Mouse (Mus musculus): ENCODE measurements around the gene Syn3.

Gene Syn3

DNA sequence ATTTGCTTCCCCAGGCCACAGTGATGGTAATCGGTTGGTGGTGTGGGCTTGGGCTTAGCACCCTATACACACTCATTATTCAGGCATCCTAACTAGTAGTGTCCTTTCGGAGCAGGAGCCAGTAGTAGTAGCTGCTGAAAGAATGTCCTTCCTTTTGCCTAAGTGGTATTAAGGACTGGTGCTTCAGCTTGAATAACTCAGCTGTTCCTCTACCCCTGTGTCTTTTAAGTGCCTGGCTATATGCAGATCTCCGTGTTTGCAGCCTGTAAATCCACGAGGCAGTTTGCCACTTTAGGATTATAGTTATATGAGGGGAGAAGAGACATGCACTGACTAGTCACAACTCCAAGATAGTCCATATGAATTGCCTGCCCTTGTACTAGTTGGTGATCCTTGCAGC, 159.6 kb downstream of the Syn3 start:
- no peak for DNase-seq (ENCODE audit: low spot score)

DNA sequence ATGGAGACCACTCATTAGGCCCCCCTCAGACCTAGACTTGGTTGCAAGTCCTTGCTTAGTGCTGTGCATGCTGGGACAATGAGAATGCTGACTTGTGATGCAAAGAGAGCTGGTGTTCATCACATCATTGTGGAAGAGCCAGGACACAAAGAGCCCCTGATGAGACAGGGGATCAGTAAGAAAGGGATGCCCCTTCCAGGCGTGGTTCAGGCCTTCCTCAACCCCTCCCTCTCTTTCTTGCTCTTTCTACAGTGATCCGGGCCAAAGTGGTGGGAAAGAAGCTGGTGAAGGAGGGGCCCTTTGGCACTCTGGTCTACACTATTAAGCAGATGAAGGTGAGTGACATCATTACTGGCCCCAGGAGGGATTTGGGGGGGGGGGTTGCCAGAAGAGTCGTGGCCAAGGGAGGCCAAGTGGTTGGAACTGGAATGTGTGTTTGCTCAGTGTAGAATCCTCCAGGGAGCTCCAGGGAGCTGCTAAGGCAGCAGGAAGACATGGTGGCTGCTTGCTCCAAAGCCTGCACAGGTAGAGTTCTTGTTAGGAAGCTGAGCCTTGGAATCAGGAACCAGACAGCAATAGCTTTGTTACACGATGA, 160.5 kb downstream of the Syn3 start:
- DNase-seq (ENCODE audit: low spot score) = no peak

DNA sequence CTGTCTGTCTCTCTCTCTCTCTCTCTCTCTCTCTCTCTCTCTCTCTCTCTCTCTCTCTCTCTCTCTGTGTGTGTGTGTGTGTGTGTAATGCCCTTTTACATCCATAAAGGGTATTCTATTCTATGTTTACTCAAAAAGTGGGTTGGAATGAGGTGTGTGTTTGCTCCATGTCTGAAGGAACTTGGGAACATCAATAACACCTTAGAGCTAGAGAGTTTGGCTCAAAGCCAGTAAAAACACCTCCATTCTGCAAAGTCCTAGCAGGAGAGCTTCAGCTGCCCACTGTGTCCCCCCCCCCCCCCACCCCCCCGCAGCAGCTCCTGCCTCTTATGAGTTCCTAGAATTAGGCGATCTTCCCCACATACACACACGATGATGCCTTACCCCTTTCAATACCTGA, 161.5 kb downstream of the Syn3 start:
- no peak for DNase-seq (ENCODE audit: low spot score)

DNA sequence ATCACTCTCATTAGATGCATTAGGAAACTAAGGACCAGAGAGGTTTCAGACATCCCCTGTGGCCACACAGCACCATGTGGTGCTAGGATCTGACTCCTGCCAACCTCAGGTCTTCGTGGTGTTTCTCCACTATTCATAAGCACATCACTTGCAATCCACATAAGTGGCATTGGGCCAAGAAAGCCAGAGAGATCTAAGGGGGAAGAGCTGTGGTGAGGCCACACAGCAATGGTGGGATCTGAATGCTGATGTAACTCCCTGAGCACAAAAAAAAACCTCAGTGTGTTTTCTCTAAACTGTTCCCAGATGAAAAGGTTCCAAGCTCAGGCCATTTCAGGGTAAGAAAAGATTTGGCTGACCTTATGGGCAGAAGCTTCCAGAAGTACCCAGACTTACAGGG, 162.2 kb downstream of the Syn3 start:
- DNase-seq (ENCODE audit: low spot score) = no peak

DNA sequence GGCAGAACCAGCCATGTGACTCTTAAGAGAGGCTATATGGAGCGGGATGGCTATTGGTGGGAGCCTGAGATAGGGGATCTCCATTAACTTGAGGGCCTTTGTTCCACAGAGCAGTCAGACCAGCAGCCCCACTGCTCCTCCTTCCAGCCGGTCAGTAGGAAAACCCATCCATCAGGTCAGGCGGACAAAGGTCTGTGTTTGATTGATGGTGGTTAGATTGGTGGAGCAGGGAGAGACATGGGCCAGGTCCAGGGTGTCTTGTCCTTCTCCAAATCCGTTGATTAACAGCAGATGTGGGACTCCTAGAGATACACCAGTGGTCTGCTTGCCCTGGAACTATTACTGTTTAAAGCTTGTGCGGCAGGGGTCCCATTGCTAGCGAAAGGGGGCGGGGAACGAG, 164.1 kb downstream of the Syn3 start:
- DNase-seq (ENCODE audit: low spot score) = no peak

DNA sequence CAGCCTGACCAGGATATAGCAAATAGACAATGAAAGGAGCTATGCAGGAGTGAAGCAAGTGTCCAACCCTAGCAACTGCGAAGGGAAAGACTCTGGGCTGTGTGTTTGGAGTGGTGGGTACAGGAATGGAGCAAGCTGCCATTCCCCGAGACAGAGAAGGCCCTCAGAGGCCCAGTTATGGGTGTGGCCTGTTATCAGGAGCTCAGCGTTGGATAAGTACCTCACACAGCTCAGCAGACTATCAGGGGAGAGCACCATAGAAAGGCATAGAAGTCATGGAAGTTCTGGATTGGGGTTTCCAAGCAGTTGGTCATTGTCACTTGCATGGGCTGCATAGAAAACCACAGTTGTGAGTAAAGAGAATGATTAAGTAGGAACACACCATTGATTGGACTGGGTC, 165.8 kb downstream of the Syn3 start:
- no peak for DNase-seq (ENCODE audit: low spot score)

DNA sequence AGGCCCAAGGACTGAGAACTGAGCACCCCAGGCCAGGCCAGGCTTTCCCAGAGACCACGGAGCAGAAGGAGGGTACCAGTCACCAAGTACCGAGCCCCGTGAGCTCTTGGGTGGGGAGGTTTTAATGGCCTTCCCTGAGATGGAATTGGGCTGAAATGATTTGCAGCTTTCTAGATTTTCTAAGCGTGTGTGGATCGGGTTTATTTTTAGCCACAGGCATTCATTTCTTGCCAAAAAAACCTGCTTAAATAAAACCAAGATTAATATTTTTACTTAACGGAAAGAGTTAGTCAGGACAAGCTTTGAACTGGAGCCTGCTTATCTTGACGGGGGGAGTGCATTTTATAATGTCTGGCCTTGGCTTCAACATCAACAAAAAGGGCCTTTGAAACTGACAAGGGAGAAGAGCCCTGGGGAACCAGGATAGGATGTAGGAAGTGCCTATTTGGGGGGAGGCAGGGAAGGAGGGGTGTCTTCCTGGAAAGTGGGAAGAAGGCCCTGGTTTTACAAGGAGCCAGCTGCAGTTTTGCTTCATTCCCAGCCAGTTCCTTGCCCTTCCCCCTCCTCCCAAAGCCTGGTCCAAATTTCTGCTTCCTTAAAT, 166.9 kb downstream of the Syn3 start:
- no peak for DNase-seq (ENCODE audit: low spot score)

DNA sequence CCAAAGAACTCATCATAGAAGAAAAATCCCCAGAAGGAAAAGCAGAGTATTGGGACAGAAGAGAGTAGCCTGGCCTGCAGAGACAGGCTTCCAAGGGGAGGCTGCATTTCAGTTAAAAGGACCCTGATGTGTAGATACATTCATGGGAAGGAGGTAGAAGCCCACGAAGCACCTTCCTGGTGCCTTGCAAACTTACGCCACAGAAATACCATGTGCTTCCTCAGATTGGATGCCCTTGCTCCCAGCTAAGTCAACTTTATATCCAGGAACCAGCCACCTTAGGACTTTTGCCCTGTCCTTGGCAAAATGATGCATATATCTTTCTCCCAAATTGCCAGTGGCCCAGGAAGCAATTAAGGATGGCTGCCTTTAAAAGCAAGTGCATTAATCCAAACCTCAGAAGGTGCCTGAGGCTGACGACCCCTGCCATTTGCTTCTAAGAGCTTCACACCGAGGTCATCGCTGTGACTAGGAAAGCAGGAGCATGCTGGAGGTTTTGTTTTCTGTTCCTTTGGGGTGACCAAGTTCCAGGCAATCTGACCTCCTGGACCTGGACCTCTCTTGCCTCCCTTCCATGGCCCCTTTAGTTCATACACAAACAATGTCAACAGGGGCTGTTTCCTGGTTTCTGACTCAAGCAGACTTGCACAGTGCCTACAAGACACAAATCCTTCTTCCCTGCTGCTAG, 167.6 kb downstream of the Syn3 start:
- no peak for DNase-seq (ENCODE audit: low spot score)

DNA sequence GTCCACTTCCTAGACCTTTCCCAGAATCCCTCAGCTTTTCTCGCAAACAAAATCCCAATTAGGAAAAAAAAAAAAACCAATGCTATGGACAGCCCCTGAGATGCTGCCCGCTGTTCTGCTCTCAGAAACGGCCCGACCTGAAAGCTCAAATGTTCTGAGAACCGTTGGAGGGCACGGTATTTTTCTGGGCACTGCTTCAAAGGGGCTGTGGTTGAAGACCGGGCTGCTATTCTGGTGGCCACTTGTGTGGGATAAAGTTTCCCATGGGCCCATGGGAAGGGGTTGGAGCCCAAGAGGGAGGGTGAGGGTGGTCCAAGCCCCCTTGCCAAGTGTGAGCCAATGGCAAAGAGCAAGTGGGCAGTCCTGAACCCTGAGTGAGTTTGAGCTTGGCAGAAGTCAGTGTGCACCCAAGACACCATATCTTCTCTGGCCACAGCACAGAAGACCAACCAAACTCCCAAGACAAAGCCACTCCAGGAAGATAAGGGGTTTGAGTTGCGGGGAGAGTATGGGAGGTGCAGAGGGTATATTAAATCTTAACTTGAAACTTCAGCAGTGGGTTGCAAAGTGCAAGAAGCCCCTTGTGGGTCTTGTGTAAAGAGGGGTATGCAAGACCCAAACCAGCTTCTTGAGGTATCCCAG, 169.3 kb downstream of the Syn3 start:
- no peak for DNase-seq (ENCODE audit: low spot score)

DNA sequence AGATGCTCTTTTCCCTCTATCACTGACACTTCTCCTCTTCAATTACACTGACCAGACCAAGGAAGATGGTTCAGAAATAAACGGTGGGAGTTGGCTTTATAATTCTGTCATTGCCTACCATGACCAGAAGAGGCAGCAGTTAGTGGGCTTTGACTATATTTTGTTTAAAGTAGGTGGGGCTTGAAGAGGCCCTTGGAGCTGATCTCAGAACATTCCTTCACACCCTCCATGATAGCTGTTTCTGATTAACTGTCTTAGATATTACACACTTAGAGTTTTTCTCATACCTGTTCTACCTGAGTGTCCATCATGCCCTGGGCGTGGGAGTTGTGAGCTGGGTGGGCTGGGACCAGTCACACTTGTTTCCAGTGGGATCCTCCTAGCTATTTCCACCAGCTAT, 170.0 kb downstream of the Syn3 start:
- no peak for DNase-seq (ENCODE audit: low spot score)

DNA sequence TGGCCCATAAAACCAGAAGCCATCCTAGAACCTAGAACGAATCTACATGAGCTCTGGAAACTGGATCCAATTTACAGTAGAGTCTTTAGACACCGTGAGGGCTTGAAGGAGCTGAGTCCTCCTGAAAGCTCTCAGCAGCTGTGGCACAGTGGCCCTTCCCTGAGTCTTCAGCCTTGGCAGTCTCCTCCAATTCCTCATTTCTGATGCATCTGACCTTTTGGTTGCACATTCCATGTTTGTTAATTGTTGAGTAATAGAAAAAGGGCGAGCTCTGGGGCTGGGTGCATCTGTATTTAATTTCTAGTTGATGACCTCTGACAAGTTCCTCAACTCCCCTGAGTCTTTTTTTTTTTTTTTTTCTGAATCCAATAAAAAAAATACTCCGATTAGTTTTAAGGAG, 170.6 kb downstream of the Syn3 start:
- no peak for DNase-seq (ENCODE audit: low spot score)

DNA sequence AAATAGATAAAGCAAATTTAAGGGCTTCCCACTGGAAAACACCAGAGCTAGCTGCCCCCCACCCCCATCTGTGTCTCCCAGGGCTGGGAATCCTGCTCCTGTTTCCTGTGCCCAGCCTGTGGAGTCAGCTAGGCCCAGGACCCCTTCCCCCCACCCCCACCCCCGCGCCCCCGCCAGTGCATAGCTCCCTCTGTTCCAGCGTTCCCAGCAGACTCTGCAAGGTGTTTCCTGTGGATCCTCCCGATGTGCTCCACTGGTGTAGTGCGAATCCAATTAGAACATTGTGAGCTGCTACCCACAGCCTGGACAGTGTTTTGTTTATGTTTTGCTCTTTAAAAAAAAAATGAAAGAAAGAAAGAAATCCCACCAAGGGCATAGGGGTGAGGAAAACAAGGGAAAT, 173.4 kb downstream of the Syn3 start:
- DNase-seq (ENCODE audit: low spot score) = no peak

DNA sequence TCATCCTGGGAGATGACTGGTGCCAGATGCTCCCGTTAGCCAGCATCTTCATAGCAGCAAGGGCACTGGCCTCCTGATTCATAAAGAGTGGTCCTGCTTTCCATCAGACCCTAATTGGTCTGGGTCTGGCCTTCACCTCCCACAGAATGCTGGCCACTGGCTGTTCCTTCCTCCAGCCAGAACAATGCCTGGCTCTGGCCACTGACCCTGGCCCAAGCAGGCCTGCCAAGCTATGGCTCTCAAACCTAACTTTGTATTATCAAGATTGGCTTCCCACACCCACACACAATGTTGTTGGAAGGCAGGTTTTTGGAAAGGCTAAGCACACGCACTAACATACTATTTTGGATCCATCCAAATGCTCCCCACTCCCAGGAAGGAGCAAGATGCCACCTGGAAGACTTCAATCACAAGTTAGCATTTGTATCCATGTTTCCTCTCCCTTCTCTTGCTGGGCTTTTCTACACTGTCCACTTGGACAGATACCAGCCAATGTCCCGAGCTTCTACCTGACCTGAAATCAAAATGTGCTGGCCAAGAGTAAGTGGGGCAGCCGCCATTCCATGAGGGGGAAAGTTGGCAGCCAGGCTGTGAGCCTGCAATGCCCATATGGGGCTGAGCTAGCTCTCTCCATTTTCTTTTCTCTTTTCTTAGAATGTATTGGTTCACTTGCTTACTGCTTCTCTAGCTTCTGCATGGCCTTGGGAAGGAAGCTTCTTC, 175.3 kb downstream of the Syn3 start:
- DNase-seq (ENCODE audit: low spot score) = no peak

DNA sequence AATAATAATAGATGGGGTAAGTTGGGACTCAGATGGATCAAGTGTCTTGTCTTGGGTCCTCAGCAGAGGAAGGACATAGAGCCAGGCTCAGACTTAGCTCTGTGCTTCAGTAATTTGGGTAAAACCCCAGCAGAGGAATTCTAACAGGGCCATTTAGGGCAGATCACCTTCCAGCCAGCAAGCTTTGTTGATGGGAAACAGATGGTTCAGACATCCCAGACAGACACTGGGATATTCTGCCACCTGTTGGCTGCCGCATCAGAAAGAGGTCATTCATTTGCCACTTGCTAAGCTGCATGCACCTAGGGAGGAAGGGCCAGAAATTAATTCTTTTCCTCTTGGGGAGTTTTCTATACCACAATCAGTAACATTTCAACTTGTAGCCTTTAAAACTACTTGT, 176.7 kb downstream of the Syn3 start:
- DNase-seq (ENCODE audit: low spot score) = no peak

DNA sequence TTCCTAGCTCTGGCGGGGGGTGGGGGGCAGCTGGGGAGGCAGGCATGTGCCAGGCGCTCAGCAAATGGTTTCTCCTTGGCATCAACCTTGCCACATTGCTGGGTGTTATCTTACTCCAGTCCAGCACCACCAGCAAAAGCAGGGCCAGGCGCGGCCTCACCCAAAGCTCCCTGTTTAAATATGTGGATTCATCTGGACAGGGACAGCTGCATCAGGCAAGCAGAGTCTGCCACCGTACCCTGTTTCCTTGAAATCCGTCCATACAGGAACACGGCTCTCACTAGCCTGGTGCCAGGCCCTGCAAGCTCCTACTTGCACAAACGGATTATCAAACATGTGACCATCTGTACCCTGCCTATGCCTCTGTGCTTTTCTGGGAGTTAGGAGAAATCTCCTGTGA, 177.5 kb downstream of the Syn3 start:
- no peak for DNase-seq (ENCODE audit: low spot score)

DNA sequence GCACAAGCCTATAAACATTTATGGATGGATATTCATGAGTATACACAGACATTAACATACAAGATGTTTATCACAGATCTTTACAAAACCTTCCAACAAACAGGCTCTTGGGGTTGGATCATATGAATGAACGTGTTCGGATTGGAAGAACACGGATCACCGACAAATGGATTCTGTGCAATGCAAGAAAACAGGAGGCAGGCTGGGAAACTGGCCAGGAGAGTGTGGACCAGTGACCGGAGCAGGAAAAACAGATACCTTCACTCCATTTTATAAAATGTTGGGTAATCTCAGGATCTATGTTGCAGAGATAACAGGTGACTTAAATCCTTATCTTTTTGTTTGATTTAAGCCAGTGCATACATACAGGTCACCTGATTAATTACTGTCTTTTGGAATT, 178.5 kb downstream of the Syn3 start:
- no peak for DNase-seq (ENCODE audit: low spot score)

DNA sequence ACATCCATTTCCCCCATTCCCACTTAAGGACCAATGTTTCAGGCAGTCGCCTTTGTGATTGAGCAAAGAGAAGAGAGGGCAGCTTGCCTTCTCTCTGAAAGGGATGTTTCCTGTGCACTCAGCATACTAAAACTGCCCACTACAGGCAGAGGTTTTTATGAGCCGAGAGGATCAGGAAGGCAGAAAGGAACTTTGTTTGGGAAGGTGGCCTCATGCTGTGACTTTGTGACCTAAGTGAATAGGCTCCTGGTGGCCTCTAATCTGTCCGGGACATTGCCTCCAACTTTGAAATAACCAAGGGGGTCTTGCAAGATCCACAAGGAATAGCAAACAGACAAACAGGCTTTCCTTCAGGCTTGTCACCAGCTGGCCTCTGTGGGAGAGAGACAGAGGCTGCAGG, 179.2 kb downstream of the Syn3 start:
- no peak for DNase-seq (ENCODE audit: low spot score)

DNA sequence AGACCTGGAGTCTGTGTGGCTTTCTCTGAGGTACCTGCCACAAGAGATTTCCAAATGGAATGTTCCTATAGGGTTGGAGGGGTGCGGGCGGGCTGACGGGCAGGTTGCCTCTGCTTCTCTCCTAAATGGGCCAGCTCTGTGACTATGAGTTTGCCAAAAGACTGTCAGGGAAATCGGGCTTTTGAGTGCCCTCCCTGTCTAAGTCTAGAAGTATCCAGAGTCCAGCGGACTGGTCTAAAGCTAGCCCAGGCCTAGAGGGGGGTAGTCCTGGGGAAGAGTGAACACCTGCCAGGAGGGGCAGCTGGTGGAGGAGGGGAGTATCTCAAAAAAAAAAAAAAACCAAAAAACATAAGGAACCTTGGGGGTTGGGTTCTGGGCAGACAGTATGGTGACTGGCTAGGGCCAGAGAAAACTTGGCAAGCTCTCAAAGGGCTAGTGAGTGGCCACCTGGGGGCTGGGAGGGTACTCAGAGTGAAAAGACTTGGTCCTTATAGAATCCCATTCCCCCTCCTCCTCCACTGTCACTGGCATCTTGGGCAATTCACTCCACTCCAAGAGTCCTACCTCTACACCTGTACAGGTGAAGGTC, 180.1 kb downstream of the Syn3 start:
- no peak for DNase-seq (ENCODE audit: low spot score)

DNA sequence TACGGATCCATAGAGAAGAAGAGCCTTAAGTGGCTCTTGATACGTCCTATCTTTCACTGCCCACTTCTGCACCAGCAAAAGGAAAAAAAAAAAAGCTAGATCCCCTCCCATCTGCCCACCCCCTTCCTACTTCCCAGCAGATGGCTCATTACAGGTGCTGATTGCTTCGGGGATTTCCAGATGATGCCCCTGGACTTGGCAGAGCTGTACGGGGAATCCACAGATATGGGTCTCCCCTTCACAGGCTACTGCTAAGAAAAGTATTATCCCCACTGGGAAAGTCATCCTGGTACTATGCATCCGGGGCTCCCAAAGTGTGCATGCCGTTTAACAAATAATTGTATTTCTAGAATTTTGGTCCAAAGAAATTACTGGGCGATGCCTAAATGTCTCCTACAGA, 181.1 kb downstream of the Syn3 start:
- DNase-seq (ENCODE audit: low spot score) = no peak

DNA sequence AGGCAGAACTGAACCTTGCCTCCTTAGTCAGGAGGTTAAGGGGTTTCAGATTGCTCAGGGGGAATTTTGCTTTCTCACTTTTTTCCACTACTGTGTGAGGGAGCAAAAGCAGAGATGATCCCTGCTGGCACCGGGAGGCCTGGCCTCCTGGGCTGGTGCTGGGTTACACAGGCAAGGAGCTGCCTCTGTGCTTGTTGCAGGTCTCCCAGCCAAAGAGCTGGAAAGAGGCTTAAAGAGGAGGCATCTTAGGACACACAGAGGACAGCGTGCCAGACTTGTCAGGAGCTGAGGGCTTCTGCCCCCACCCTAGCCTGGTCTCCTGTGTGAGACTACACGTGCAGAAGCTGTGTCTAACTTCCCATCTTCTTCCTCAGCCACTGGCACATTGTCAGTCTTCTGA, 183.2 kb downstream of the Syn3 start:
- DNase-seq (ENCODE audit: low spot score) = no peak

DNA sequence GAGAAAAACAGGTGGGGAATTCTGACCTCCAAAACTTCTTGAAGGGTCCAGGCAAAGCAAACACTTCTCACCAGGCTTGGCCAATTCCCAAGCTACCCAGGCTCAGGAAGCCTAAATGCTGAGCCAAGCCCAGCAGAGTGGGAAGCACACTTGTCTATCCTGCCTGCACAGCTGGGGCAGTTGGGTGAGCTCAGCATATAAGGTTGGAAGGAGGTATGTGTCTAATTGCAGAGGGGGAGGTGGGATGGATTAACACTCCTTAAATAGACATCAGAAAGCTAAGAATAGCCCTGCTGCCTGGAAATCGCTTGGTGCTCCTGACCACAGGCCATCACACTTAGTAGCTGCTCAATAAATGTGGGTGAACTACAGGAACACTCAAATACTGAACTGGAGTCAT, 185.2 kb downstream of the Syn3 start:
- no peak for DNase-seq (ENCODE audit: low spot score)

DNA sequence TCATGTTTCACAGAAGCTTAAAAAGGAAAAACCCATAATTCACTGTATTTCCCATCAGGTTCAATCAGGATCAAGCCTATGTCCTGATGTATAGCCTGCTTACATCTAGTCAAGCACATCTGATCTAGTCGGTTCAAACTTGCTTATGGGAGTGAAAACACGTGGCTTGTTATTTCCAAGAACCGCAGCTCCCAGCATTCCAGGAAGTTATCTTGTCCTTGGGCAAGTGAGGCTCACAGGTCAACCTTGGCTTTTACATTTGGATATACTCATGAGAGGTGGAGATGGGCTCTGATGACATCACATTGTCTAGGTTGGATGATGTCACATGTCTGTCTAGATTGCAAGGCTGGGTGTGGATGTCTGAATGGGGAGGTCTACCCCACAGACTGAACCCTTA, 185.7 kb downstream of the Syn3 start:
- no peak for DNase-seq (ENCODE audit: low spot score)
